Mouse (Mus musculus): ENCODE measurements around the gene Fam189a1. TPM values are rescaled to one million over a fixed set of nuclear protein-coding genes. Genes with fewer than 3 reads are reported as not detected.
A peak's percentile ranks its signal among the peaks of the same experiment; 100 is the strongest.

Gene Fam189a1
- total and polyA plus RNA-seq, 3 experiments = 0.10 TPM; not detected in 2

- Histone ChIP-seq H3K27ac (ENCODE audit: insufficient read depth, low read depth) (no peak overlapping the region), H3K4me2 (ENCODE audit: insufficient read depth, low read depth, poor library complexity, severe bottlenecking) (no peak overlapping the region), H3K9ac (ENCODE audit: insufficient read depth, low read depth) (no peak overlapping the region), H3K79me2 (replicated peaks; ENCODE audit: control insufficient read depth, extremely low read depth, insufficient read depth, poor library complexity, severe bottlenecking) (no peaks in the 10 kb centered on the region), H3K36me3 (replicated peaks in 1 of 2; ENCODE audit: control insufficient read depth in 1 of 2, insufficient read depth in 1 of 2, low read length in 1 of 2) (no peaks in the 10 kb centered on the region), H3K27me3 (replicated peaks) (peaks cover 35% of the 10 kb centered on the region), H3K4me3 (replicated peaks in 1 of 3; ENCODE audit: low read depth in 2 of 3, low read length in 2 of 3, poor library complexity in 1 of 3) (no peak overlapping the region), H3K4me1 (ENCODE audit: control insufficient read depth in 1 of 2, insufficient read depth in 2 of 2) (no peaks in the 10 kb centered on the region), H3K9me3 (replicated peaks; ENCODE audit: low read length) (no peaks in the 10 kb centered on the region)
- TF ChIP-seq NELFE (IDR thresholded peaks at IDR 0.05; ENCODE audit: low read depth, low read length) = 0 out of 2 replicates have a peak, but pooled peaks have one; percentile 21
- no peak for TF ChIP-seq SIN3A (IDR thresholded peaks at IDR 0.05; ENCODE audit: low read length)
- no peak for TF ChIP-seq RCOR1 (conservative IDR thresholded peaks at IDR 0.05; ENCODE audit: low read depth, low read length)
- no peak for TF ChIP-seq MAX (IDR thresholded peaks at IDR 0.05; ENCODE audit: low read length)
- TF ChIP-seq ZMIZ1 (IDR thresholded peaks at IDR 0.05; ENCODE audit: low read depth, low read length) = no peak
- no peak for TF ChIP-seq USF1 (IDR thresholded peaks at IDR 0.05; ENCODE audit: low read depth, low read length)
- no peak for TF ChIP-seq ZC3H11A (IDR thresholded peaks at IDR 0.05; ENCODE audit: low read depth, low read length)
- TF ChIP-seq ZKSCAN1 (IDR thresholded peaks at IDR 0.05; ENCODE audit: borderline replicate concordance, low read depth, low read length) = no peak
- peak; percentile 70 for TF ChIP-seq SMC3 (IDR thresholded peaks at IDR 0.05; ENCODE audit: low read depth, low read length)
- no peak for TF ChIP-seq POLR2AphosphoS2 (IDR thresholded peaks at IDR 0.05; ENCODE audit: low read depth, low read length)
- no peak for TF ChIP-seq JUND (conservative IDR thresholded peaks at IDR 0.05; ENCODE audit: low read depth, low read length)
- TF ChIP-seq MYC (IDR thresholded peaks at IDR 0.05; ENCODE audit: low read depth, low read length) = no peak
- TF ChIP-seq ETS1 (conservative IDR thresholded peaks at IDR 0.05; ENCODE audit: low read depth, low read length) = no peak
- TF ChIP-seq RAD21 (IDR thresholded peaks at IDR 0.05; ENCODE audit: low read depth, low read length) = peak; percentile 41
- no peak for TF ChIP-seq MXI1 (IDR thresholded peaks at IDR 0.05; ENCODE audit: low read depth, low read length)
- no peak for TF ChIP-seq CHD1 (IDR thresholded peaks at IDR 0.05; ENCODE audit: low read depth, low read length)
- TF ChIP-seq GABPA (IDR thresholded peaks at IDR 0.05; ENCODE audit: insufficient replicate concordance, low read depth, low read length) = no peak
- no peak for TF ChIP-seq HCFC1 (IDR thresholded peaks at IDR 0.05; ENCODE audit: low read depth, low read length)
- TF ChIP-seq IRF4 (IDR thresholded peaks at IDR 0.05; ENCODE audit: low read depth, low read length) = no peak
- TF ChIP-seq MAFK (IDR thresholded peaks at IDR 0.05; ENCODE audit: insufficient replicate concordance, low read length) = no peak
- no peak for TF ChIP-seq UBTF (IDR thresholded peaks at IDR 0.05; ENCODE audit: low read depth, low read length)
- peak; percentile 51 to 77; a peak in 3 of 4 replicates for TF ChIP-seq CTCF (conservative IDR thresholded peaks at IDR 0.05 in 1 of 2, IDR thresholded peaks at IDR 0.05 in 1 of 2; ENCODE audit: low read depth in 2 of 2, low read length in 2 of 2)
- no peak for TF ChIP-seq POLR2A (IDR thresholded peaks at IDR 0.05; ENCODE audit: low read depth, low read length)
- TF ChIP-seq TCF12 (IDR thresholded peaks at IDR 0.05; ENCODE audit: low read depth, low read length) = no peak
- TF ChIP-seq TBP (conservative IDR thresholded peaks at IDR 0.05; ENCODE audit: low read depth, low read length) = no peak
- TF ChIP-seq KAT2A (IDR thresholded peaks at IDR 0.05; ENCODE audit: insufficient replicate concordance, low read length) = no peak
- in situ Hi-C loops (cut with MboI; ENCODE audit: low pct_ligation_motif_present, low pct_unique_long_range_greater_than_20kb, low sequenced_read_pairs) = loop anchor here (10.0 to 25.0 kb wide), 4 partner anchors 167 to 992 kb away; partner anchors contain the start of gene Trpm1
- dilution Hi-C loops (cut with MboI; ENCODE audit: extremely low pct_ligation_motif_present, extremely low pct_unique_long_range_greater_than_20kb, low sequenced_read_pairs) = no loop called here
- peak; percentile 49 for DNase-seq (ENCODE audit: extremely low read depth)
Observed at GRCm38 (mm10) chr7:64729785-64730184, 426.6 kb downstream of the Fam189a1 start.
